Mouse (Mus musculus) C2C12 (cell line): Measurements from ENCODE around the gene Ncf4. TPM values are rescaled to one million over a fixed set of nuclear protein-coding genes. Genes with fewer than 3 reads are reported as not detected.
A peak's percentile ranks its signal among the peaks of the same experiment; 100 is the strongest.

Source experiments
- H3K27me3 ChIP-seq: one replicate; pipeline ENCODE4 v1.6.1; 2011; ENCODE audit not compliant: control insufficient read depth, insufficient read depth, insufficient read length
- H3K36me3 ChIP-seq: one replicate; pipeline ENCODE4 v1.6.1; 2011; ENCODE audit not compliant: control insufficient read depth, insufficient read depth
- H3K4me3 ChIP-seq: one replicate; pipeline ENCODE4 v1.5.1; 2011; ENCODE audit warnings: mild to moderate bottlenecking, control low read depth; ENCODE audit not compliant: poor library complexity, insufficient read depth, severe bottlenecking
- H3K79me2 ChIP-seq: one replicate; pipeline ENCODE4 v1.6.1; 2011; ENCODE audit not compliant: control insufficient read depth, insufficient read depth
- H3K79me3 ChIP-seq: one replicate; pipeline ENCODE4 v1.6.1; 2011; ENCODE audit warnings: low read depth, control low read depth
- H3ac ChIP-seq: one replicate; pipeline ENCODE3; 2011; ENCODE audit warnings: low read depth; ENCODE audit not compliant: control insufficient read depth, insufficient read length
- CEBPB ChIP-seq: IDR thresholded peaks from one replicate; pipeline ENCODE4 v1.6.1; 2011; ENCODE audit warnings: low read depth, mild to moderate bottlenecking, control low read depth, moderate library complexity
- CTCF ChIP-seq: IDR thresholded peaks from one replicate; pipeline ENCODE4 v1.5.1; 2011; ENCODE audit not compliant: control insufficient read depth, insufficient read depth, insufficient read length
- FOSL1 ChIP-seq: IDR thresholded peaks from one replicate; pipeline ENCODE4 v1.8.0; 2011; ENCODE audit warnings: mild to moderate bottlenecking, low read length; ENCODE audit not compliant: poor library complexity, insufficient read depth, severe bottlenecking
- MAX ChIP-seq: IDR thresholded peaks from one replicate; pipeline ENCODE4 v1.6.1; 2011; ENCODE audit warnings: mild to moderate bottlenecking, control low read depth
- MYOD1 ChIP-seq: IDR thresholded peaks from one replicate; pipeline ENCODE4 v1.6.1; 2011; ENCODE audit warnings: low read depth; ENCODE audit not compliant: control insufficient read depth, insufficient read length
- MYOG ChIP-seq: IDR thresholded peaks from one replicate; pipeline ENCODE4 v1.6.1; 2011; ENCODE audit not compliant: control insufficient read depth, insufficient read length; ENCODE audit errors: extremely low read depth
- USF1 ChIP-seq: IDR thresholded peaks from one replicate; pipeline ENCODE4 v1.6.1; 2011; ENCODE audit warnings: low read depth, mild to moderate bottlenecking, control low read depth, moderate library complexity
- long read RNA-seq, 2 experiments: library from polyadenylated mRNA; unstranded; transcript quantifications; one replicate each; pipeline ENCODE4 v2.0.0; 2019 to 2020
- polyA plus RNA-seq: library from polyadenylated mRNA; unstranded; fragments of >200 nt; fragmentation: generic; extraction: Trizol; gene quantifications from one replicate; pipeline ENCODE4 v1.2.1, GENCODE M21; 2012; ENCODE audit warnings: missing spikeins

Gene Ncf4
- 0.67 TPM for polyA plus RNA-seq
- long read RNA-seq, experiment 1, partial matches to known transcripts: 0 of 3 reads
- long read RNA-seq, experiment 1, other reads (novel, unspliced or antisense): 0 of 3 reads
- long read RNA-seq, experiment 2: 0 reads

- TF ChIP-seq MYOD1: no peak
- H3K27me3 ChIP-seq: peaks cover 91% of the 10 kb centered on the region
- no peak within 1 kb of the TSS for H3ac ChIP-seq
- no peaks in the 10 kb centered on the region for H3K36me3 ChIP-seq
- H3K79me2 ChIP-seq: no peaks in the 10 kb centered on the region
- H3K4me3 ChIP-seq: no peak within 1 kb of the TSS
- no peaks in the 10 kb centered on the region for H3K79me3 ChIP-seq
Observed at GRCm38 (mm10) chr15:78244695-78245492, at the start of gene Ncf4. Gene Ncf4 (plus strand): TSS chr15:78244801.

- H3K27me3 ChIP-seq: peaks cover 95% of the 10 kb centered on the region
- H3ac ChIP-seq: no peak overlapping the region
- no peaks in the 10 kb centered on the region for H3K36me3 ChIP-seq
- H3K4me3 ChIP-seq: no peak overlapping the region
- H3K79me3 ChIP-seq: no peaks in the 10 kb centered on the region
- no peak for TF ChIP-seq MYOG
- no peak for TF ChIP-seq CTCF
- TF ChIP-seq USF1: no peak
- no peak for TF ChIP-seq MAX
- TF ChIP-seq FOSL1: no peak
- TF ChIP-seq CEBPB: no peak
- no peak for TF ChIP-seq MYOD1
- no peaks in the 10 kb centered on the region for H3K79me2 ChIP-seq
Observed at GRCm38 (mm10) chr15:78195096-78195880, 49.3 kb upstream of the Ncf4 start.

GRCm38 (mm10) chr15:78204053-78204847 is 40.4 kb upstream of the Ncf4 start:
- Histone ChIP-seq H3ac (no peak overlapping the region), H3K27me3 (peaks cover 53% of the 10 kb centered on the region), H3K79me3 (no peaks in the 10 kb centered on the region), H3K4me3 (no peak overlapping the region), H3K79me2 (no peaks in the 10 kb centered on the region), H3K36me3 (no peaks in the 10 kb centered on the region)
- TF ChIP-seq CEBPB (no peak), MYOG (no peak), USF1 (no peak), MAX (no peak), MYOD1 (no peak), CTCF (no peak)

GRCm38 (mm10) chr15:78205192-78205591 is 39.4 kb upstream of the Ncf4 start:
- TF ChIP-seq MYOD1 (peak; percentile 60), CEBPB (no peak), USF1 (no peak), FOSL1 (no peak), CTCF (peak; percentile 72), MAX (no peak), MYOG (no peak)
- H3K79me3 ChIP-seq: no peaks in the 10 kb centered on the region
- no peaks in the 10 kb centered on the region for H3K36me3 ChIP-seq
- H3K79me2 ChIP-seq: no peaks in the 10 kb centered on the region
- no peak overlapping the region for H3K4me3 ChIP-seq
- H3K27me3 ChIP-seq: peaks cover 43% of the 10 kb centered on the region
- H3ac ChIP-seq: no peak overlapping the region

- TF ChIP-seq CEBPB: no peak
- no peak for TF ChIP-seq MYOD1
- TF ChIP-seq MYOG: no peak
- TF ChIP-seq MAX: no peak
- TF ChIP-seq CTCF: no peak
- no peak for TF ChIP-seq FOSL1
- H3K79me3 ChIP-seq: no peaks in the 10 kb centered on the region
- H3K27me3 ChIP-seq: peaks cover 35% of the 10 kb centered on the region
- no peak within 1 kb of the TSS for H3K4me3 ChIP-seq
- no peaks in the 10 kb centered on the region for H3K79me2 ChIP-seq
- H3ac ChIP-seq: no peak within 1 kb of the TSS
- no peaks in the 10 kb centered on the region for H3K36me3 ChIP-seq
Observed at GRCm38 (mm10) chr15:78206312-78206711, 38.3 kb upstream of the Ncf4 start, which contains the start of gene Pvalb. Gene Pvalb (minus strand): TSS chr15:78206400.
